Mouse (Mus musculus) cerebellum, adult (tissue): ENCODE results near the gene Gm26992.
A peak's percentile ranks its signal among the peaks of the same experiment; 100 is the strongest.

Source experiments
- ATAC-seq: cut with Nextera tagmentation; 2 replicates; pipeline ENCODE4 v1.9.2; 2017; ENCODE audit warnings: mild to moderate bottlenecking, moderate library complexity, mixed read lengths; ENCODE audit not compliant: insufficient number of reproducible peaks, low FRiP score, low TSS enrichment

The Gm26992 gene

GRCm38 (mm10) chrX:103482097-103482451 is 60.3 kb downstream of the Gm26992 start:
- ATAC-seq, result no peak

- no peak for ATAC-seq
These were observed 61.2 kb downstream of the Gm26992 start for GRCm38 (mm10) chrX:103483047-103483446.

GRCm38 (mm10) chrX:103484050-103484449 is 62.2 kb downstream of the Gm26992 start:
- no peak for ATAC-seq

GRCm38 (mm10) chrX:103490853-103491252 is 69.0 kb downstream of the Gm26992 start:
- no peak for ATAC-seq

- ATAC-seq, result no peak
These were observed 70.8 kb downstream of the Gm26992 start for GRCm38 (mm10) chrX:103492398-103493256.

GRCm38 (mm10) chrX:103493351-103494173 is 71.8 kb downstream of the Gm26992 start:
- peak; percentile 96 for ATAC-seq

GRCm38 (mm10) chrX:103499374-103499773 is 77.6 kb downstream of the Gm26992 start:
- ATAC-seq, result no peak

GRCm38 (mm10) chrX:103500137-103500536 is 78.3 kb downstream of the Gm26992 start:
- no peak for ATAC-seq

- no peak for ATAC-seq
These were observed 86.4 kb downstream of the Gm26992 start for GRCm38 (mm10) chrX:103508218-103508617.

- no peak for ATAC-seq
These were observed 87.6 kb downstream of the Gm26992 start for GRCm38 (mm10) chrX:103509168-103510019.

GRCm38 (mm10) chrX:103514782-103515181 is 93.0 kb downstream of the Gm26992 start:
- no peak for ATAC-seq

GRCm38 (mm10) chrX:103515346-103515745 is 93.5 kb downstream of the Gm26992 start:
- no peak for ATAC-seq

- ATAC-seq, result no peak
These were observed 97.0 kb downstream of the Gm26992 start for GRCm38 (mm10) chrX:103518798-103519197.

GRCm38 (mm10) chrX:103519547-103519946 is 97.7 kb downstream of the Gm26992 start:
- no peak for ATAC-seq

- no peak for ATAC-seq
These were observed 99.5 kb downstream of the Gm26992 start for GRCm38 (mm10) chrX:103521221-103521716.

- peak; percentile 97 for ATAC-seq
These were observed 107.4 kb downstream of the Gm26992 start for GRCm38 (mm10) chrX:103529185-103529584.
